Mouse (Mus musculus): Measurements from ENCODE around the gene Antxrl.

Gene Antxrl

DNA sequence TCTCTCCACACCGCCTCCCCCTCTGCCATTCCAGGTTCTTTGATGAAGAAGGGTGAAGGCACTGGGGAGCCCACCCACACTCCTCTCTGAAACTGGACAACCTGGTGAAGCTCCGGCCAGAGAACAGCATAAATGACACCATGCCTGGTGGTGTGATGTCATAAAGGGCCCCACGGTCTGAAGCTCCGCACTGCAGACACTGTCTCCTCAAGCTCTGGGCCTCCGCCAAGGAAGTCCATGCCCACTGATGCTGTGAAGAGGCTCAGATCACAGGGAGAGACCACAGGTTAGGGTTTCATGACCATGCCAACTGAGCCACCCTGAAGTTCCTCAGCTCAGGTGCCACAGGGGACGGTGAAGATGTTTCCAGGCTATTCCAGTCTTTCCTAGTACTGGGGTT is at the start of gene Antxrl:
Gene Antxrl, plus strand, starts transcription at position 192 of the 400 bp plus-strand sequence.
- no peak for DNase-seq (ENCODE audit: low spot score in 2 of 2)

DNA sequence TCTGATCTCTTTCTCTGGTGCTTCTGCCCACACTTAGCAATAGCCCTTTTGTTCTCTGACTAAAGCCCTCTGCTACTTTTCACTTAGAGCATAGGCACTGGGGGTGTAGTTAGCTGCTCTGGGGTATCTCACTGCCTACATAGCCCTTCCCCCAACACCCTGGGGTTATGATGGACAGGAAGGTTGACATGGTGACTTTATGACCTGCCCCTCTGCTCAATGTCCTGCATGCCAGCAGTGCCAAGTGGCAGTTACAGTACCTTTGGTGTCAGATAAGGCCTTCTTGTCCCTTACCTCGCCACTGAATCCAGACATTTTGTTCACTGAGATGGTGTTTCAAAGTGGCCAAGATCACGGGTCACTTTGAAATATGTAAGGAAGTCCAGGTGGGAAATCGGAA is 37.4 kb upstream of the Antxrl start, which contains the start of gene Gm30083:
Gene Gm30083, minus strand, starts transcription at position 120 of the 400 bp plus-strand sequence.
- DNase-seq (ENCODE audit: low spot score in 2 of 2) = no peak

DNA sequence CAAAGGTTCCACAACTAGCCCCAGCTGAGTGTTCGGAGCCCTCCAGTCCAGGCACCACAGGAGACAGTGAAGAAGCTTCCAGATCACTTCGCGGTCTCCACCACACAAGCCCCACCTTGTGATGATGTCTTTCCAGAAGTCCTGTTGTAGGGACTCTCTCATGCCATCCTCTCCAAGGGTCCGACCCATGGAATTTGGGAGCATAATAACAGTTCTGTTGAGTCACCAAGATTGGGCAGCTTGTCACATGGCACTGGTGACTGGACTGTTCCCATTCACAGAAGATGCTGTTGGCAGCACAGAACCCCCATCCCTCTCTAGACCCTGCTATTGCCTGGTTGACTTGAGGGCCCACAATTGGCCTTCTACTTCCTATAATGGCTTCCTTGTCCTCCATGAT is 36.1 kb upstream of the Antxrl start, which contains the start of gene Gm5460:
Gene Gm5460, plus strand, starts transcription at position 378 of the 400 bp plus-strand sequence.
- DNase-seq (ENCODE audit: low spot score in 2 of 2) = no peak

DNA sequence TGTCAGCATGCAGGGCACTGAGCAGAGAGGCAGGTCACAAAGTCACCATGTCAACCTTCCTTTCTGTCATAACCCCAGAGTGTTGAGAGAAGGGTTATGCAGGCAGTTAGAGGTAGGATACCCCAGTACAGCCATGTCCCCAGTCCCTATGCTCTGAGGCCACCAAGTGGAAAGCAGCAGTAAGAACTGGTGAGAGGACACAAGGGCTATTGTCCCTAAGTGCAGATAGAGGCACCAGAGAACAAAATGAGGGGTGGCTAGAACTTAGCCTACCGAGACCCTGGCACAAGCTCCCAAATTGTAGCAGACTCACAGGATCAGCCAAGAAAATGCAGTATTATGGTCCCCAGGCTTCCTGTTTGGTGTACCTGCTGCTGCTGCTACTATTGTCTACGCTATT is 35.6 kb upstream of the Antxrl start:
- DNase-seq (ENCODE audit: low spot score in 2 of 2) = no peak

DNA sequence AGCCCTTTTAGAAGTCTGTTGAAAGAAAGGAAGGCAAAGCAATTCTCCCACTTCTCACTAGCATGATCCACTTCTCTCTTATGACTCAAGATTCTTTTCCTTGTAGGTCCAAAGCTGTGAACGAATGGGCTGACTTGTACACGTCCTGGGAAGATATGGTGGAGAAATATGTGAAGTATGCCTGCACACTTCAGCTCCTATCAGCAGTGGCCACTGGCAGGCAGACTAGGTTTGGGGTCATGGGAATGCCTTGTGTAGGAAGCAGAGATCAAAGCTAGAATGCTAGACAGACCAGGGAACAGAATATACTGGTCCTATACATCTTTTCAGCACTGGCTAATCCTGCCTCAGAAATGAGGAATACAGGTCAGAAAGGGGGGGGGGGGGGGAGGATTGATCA is 25.8 kb upstream of the Antxrl start:
- no peak for DNase-seq (ENCODE audit: low spot score in 2 of 2)

DNA sequence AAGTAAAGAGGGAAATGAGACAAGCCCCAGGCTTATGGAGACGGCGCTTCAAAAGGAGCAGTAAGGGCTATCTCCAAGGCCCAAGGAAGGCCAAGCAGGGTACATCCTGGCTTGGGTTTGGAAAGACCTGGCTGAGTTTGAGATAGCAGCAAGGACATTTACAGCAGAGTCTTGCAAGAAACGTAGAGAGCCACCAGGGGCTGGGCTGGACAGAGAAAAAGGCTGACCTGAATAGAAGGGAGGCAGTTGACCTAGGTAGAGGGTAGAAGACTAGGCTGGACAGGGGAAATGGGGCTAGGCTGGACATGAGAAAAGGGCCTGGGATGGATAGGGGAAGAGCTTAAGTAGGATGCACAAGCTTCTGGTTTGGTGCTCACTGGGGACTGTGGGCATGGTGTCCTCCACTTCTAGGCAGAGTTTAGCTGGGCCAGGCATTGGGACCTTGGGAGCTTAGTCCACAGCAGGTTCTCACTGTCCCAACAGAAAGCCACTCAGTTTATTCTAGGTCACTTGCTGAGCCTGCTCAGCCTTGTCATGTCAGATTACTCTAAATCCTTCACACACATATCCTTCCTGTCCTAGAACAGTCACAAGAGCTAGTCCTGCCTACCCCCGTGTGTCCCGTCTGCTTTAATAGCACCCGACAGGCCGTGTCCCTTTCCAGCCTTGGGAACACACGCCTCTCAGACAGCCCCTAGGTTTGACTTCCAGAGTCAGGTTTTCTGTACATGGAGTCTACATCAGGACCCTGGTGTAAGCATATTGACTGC is 18.5 kb upstream of the Antxrl start:
- DNase-seq (ENCODE audit: low spot score in 2 of 2) = no peak

DNA sequence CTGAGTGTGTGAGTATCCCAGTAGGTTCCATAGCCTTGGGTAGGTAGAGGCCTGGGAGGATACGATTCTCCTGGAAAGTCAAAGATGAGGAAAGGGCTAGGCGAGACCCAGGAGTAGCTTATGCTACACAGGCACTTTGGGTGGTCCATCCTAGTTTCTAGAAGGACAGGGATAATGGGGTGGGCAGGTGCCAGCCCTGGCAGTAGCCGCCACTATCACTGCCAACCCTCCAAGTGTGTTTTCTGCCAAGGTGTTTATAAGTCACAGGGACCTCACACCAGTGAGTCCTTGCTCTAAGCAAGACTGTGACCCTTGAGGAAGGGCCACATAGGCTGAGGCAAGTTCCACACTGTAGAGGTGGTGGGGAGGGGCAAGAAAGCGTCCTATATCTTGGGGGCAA is 11.3 kb upstream of the Antxrl start:
- no peak for DNase-seq (ENCODE audit: low spot score in 2 of 2)

DNA sequence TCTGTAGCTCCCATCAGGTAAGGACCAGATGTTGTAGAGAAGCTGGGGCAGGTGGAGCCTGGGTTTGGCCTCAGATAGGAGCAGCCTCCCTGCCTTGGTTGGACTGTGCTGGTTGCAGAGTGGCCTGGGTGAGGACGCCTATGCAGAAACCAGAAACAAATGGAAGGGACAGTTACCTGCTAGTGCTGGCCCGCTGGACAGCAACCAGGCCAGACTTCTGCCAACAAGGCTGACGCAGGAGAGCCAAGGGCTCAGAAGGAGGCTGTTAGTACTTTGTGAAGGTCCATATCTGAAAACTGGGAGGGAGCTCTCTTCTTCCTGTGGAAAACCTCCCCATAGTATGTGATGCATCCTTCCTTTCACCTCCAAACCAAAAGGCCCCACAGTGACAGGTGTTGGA is 9.2 kb upstream of the Antxrl start:
- DNase-seq (ENCODE audit: low spot score in 2 of 2) = no peak

DNA sequence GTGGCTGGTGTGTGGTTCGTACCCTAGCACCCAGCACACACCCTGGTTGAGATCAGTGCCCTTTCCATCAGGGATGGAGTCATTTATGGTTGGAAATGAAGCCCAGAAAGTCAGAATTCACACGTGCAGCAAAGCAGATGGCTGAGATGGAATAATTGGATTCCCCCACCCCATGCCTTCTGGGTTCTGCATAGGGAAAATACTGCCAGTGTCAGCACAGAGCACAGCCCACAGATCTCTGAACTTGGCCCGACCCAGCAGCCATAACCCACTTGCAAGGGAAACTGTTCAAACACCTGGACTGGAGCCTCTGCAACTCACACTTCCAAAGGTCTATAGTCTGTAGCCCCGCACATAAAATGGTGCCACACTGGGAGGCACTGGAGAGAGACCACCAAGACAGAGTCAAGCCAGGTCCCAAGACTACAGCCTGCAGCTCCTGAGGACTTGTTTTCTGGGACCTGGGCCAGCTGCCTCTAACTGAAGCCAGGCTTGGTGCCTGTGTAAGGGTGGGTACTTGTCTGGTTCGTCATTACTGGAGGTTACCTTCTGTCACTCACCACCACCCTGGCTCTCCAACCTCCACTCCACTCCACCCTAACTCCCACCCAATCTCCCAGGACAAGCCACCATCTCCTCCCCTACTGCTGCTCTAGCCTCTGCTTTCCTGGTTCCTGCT is 2.3 kb upstream of the Antxrl start:
- DNase-seq (ENCODE audit: low spot score in 2 of 2) = no peak

DNA sequence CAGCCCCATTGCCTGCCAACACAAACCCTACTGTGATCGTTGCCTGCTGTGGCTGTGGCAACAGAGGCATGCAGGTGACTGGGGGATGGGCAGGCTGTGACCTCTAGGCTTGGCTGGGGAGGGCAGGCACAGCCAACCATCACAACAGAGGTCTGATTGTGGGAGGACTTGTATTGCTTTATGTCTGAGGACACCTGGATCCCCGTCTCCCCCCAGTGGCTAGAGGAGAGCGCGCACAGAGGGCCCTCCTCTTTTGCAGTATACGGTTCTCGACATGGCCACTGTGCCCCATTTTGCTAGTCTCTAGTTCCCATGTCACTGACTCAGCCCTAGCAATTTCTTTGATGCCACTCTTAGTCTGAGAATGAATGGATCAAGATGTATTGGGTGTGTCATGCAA is 19.2 kb downstream of the Antxrl start:
- no peak for DNase-seq (ENCODE audit: low spot score in 2 of 2)

DNA sequence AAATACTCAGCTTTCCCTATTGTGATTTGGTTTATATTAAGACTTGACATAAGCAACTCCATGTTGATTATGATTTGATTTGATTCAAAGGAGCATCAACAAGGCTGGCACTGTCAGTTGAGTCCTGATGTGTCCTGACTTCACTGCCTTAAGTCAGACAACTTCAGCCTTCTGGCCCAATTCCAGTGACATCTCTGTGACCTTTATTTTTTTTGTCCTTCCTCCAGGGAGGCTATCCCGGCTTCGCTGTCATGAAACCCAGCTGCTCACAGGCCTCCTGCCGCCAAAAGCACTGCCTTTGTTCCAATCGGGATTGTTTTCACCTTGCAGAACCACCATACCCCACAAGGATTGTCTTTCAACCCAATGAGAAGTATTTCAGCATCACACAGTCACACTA is 22.8 kb downstream of the Antxrl start:
- DNase-seq (ENCODE audit: low spot score in 2 of 2) = no peak

DNA sequence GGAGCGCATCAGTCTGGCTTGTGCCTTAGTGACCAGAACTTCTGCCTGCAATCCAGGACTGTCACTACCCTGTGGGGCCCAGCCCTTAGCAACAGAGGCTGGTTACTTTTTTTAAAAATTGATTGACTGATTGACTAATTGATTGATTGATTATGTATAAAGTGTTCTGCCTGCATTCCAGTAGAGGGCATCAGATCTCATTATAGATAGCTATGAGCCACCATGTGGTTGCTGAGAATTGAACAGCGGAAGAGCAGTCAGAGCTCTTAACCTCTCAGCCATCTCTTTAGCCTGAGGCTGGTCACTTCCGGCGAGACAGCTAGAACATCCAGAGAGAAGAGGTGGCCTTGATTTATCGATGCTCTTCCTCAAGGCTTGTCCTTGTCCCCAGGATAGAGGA is 24.7 kb downstream of the Antxrl start:
- DNase-seq (ENCODE audit: low spot score in 2 of 2) = no peak

DNA sequence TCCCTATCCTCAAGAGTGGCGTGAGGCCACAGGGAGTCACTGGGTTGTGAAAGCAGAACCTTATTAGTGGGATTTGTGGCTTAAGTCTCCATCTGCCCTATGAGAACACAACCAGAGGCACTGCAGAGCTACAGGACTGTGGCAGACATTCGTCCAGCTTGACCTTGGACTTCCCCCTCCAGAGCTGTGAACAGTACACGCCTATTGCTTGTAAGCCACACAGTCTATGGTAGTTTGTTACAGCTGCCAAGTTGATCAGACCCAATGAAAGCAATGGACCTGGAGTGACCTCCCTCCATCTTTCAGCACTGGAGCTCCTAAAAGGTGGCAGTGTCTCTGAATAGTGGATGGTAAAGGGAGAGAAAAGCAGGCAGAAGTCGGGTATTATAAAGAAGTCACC is 25.8 kb downstream of the Antxrl start:
- no peak for DNase-seq (ENCODE audit: low spot score in 2 of 2)

DNA sequence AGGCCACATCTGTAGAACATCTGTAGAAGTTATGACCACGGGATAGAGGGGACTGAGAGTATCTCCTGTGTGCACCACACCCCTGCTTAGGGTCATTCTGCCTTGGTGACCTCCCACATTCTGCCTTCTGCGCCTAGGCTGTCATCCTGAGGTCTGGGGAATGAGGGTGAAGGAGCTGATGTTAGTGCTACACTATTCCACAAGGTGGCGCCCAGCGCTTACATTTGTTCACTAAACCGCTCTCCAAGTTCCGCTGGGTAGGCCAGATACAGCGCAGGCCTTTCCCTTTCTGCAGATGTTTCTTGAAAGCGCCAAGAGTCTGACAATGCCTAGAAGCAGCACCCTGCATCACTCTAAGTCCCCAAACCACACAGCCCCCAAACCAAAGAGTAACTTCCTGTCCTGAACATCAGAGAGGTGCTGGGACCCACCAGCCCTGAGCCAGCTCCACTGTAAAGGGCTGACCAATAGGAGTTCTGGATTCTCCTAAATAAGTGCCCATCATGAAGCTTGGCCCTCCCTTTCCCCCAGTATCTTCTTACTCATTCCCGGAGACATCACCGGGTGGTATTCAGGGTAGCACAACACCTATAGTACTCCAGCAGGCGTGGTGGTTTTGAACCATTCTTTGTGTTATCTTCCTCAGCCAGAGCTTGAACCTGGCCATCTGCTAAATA is 28.0 kb downstream of the Antxrl start:
- peak; percentile 62 to 67 for DNase-seq (ENCODE audit: low spot score in 2 of 2)

DNA sequence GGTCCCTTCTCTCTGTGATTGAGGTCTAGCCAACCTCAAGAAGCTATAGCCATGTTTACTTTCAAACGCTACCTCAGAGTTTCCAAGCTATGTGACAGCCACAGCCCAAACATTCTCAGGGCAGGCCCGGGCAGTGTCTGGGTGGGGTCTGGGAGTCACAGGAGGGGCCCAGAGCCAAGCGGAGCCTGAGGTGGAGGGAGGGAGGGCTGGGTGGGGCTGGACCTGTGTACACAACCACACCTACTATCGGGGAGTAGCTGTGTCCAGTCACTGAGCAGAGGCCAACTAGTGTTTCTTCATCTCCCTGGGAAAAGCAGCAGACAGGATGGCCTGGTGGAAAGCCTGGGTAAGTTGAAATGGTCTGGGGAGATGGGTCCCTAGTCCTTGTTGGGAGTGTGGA is 33.2 kb downstream of the Antxrl start, which contains the start of gene Anxa8:
Gene Anxa8, plus strand, starts transcription at position 251 of the 400 bp plus-strand sequence.
- no peak for DNase-seq (ENCODE audit: low spot score in 2 of 2)

DNA sequence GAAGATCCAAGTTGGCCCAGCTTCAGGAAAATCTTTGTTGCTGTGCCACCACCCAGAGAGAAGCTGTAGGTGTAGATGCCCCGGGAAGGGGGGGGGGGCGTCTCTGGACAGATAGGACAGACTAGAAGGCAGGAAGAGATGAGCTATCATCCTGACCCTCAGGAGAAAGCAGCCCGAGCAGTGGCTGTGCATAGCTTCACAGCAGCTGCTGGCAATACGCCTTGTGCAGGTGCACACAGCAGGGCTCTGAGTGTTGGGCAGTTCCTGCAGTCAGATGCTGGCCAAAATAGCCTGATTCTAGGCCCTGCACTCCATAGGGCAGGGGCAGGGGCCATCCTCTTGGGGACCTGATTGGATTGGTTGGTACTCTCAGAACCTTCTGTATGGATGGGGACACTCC is 34.3 kb downstream of the Antxrl start:
- DNase-seq (ENCODE audit: low spot score in 2 of 2) = no peak

DNA sequence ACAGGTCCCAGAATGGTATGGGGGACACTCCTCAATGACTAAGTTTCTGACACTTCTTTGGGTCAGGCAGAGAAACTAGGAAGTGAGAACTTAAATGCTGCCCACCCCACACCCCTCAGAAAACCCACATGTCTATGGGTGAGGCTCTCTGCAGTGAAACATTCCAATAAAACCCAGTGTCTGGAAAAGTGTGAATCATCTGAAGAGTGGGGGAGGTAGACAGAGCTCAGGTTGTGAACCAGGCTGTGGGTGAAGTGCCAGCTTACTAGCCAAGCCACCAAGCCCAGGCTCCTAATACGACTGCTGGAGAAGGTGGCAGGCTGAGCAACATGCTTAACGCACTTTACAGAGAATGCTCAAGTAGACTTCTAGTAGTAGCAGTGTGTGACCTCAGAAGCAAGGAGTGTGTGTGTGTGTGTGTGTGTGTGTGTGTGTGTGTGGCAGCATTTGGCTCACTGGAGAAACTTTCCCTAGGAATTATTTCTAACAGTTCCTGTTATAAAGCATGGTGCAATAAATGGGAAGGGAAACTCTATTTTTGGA is 35.4 kb downstream of the Antxrl start:
- DNase-seq (ENCODE audit: low spot score in 2 of 2) = peak in 1 of 2 experiments; percentile 7

DNA sequence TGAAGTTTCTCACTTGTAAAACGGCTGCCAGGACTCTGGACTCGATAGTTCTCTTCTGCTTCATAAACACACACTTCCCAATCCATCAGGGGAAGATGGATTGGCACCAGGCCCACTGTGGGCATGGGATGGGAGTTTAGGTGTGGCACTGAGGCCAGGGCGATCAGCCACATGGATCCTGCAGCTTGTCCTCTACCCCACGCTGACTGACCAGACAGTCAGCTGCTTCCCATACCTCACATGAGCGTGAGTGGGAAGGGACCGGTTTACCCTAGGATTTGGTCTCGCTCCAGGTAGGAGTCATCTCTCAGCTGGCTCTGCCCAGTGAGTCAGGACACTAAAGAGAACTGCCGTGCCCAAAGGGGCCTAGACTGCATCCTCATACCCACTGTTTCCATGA is 37.3 kb downstream of the Antxrl start:
- DNase-seq (ENCODE audit: low spot score in 2 of 2) = no peak

DNA sequence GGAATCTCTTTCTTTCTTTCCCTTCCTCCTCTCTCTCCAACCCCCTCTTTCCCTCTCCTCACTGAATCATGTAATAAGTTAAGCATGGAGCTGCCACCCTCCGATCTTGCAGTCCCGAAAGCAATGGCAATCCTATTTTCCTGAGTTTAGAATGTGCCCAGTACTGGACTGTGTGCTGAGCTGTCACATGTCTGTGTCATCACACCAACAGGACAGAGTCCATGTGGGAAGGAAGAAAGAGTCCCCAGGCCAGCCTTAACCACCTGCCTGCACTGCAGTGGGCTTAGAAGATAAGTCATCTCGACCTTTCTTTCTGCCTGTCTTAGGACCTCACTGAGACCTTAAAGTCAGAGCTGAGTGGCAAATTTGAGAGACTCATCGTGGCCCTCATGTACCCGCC is 39.0 kb downstream of the Antxrl start:
- DNase-seq (ENCODE audit: low spot score in 2 of 2) = no peak

DNA sequence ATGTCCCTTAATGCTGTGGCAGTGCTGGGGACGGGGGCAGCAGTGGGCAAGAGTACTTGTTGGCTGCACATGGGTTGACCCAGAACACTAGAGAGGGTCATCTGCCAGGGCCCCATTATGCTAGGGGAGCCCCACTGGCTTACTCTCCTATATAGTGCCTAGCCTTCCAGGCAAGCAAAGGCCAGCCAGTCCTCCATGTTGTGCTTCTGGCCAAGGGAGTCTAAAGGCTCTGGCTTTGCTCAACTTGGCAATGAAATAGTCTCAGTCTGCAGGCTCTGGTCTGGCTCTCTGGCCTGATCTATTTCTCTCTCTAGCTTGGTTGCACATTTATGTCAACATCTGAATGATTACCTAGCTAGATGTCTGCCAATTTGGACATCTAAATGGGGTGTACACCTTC is 40.3 kb downstream of the Antxrl start:
- DNase-seq (ENCODE audit: low spot score in 2 of 2) = no peak

DNA sequence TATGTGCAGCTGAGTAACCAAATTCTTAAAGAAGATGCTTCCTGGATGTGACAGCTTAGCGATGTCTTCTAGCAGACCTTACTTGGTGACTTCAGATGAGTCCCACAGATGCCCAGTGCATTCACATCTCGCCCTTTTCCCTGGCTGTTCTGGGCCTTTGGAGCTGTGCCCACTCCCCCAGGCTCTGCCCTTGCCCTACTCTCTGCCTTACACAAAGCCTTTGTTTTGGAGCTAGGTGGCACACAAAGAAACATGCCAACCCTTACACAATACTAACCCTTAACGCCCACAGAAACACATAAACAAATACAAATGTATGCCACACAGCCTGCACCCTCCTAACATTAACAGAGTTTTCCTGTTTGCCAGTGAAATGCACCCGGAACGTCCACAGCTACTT is 43.7 kb downstream of the Antxrl start:
- no peak for DNase-seq (ENCODE audit: low spot score in 2 of 2)

DNA sequence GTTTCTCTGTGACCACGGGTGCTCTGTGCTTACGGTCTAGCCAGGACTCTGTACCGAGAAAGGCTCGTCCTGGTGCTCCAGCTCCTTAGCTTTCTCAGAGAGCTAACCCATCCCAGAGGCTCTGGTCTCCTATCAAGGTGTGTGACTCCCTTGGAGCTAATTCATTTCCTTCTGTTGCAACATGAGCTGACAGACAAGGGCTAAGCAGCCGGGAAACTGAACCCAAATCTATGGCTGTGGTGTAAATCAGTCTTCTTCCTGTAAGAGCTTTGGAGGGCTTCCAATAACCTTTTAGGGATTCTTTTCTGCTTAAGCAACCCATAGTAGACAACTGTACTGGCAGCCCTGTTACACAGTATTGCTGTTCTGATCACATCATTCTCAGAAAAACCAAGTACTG is 50.1 kb downstream of the Antxrl start, which contains the start of gene A630023A22Rik:
Gene A630023A22Rik, minus strand, starts transcription at position 154 of the 400 bp plus-strand sequence.
- DNase-seq (ENCODE audit: low spot score in 2 of 2) = no peak

All from frontal cortex, postnatal 36 days (tissue).